Mouse (Mus musculus) heart, postnatal 0 days (tissue): ENCODE results near the gene Gabbr2.

Source experiments
- CTCF ChIP-seq: IDR thresholded peaks from 2 replicates; pipeline ENCODE4 v1.5.1; 2016; ENCODE audit warnings: antibody characterized with exemption, control low read depth, low read depth
- EP300 ChIP-seq: IDR thresholded peaks from 2 replicates; pipeline ENCODE4 v1.6.1; 2016; ENCODE audit warnings: antibody characterized with exemption, low read depth

DNA sequence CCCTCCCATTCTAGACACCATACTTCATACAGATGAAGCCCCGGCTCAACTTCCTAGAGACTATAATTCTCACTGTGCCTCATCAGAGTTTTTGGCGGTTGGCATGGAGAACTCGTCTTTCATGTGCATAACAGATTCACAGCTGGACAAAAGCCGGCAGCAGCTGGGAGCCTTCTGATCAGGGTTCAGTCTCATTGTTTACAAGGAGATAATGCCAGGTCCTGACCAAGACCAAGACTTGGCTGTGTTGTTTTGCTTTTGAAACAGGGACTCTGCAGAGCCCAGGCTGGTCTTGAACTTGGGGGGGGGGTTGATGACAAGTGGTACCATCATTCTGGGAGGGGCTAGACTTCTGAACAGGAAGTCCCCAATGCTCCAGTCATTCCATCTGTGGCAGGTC is 191.8 kb downstream of the Gabbr2 start:
- TF ChIP-seq CTCF (no peak), EP300 (no peak)
